Mouse (Mus musculus) kidney, postnatal 0 days (tissue): ENCODE measurements around the gene Cyp2f2. TPM values are rescaled to one million over a fixed set of nuclear protein-coding genes. Genes with fewer than 3 reads are reported as not detected.

Source experiments
- ATAC-seq: fragments of 200-750 bp; cut with Nextera tagmentation; replicated peaks from 2 replicates; pipeline ENCODE4 v1.8.0; 2017; ENCODE audit warnings: low read depth, moderate number of reproducible peaks, moderate TSS enrichment, moderate library complexity; ENCODE audit not compliant: low FRiP score
- DNase-seq: peaks from one replicate; pipeline ENCODE4 v3.0.0-alpha.2; 2016; ENCODE audit warnings: low spot score
- H3K27ac ChIP-seq: fragments of 300-500 bp; sonication (generic); 2 replicates; pipeline ENCODE4 v1.5.1; 2014; ENCODE audit warnings: mild to moderate bottlenecking
- H3K27me3 ChIP-seq: fragments of 300-500 bp; sonication (generic); 2 replicates; pipeline ENCODE4 v1.6.1; 2014; ENCODE audit warnings: low read length, mixed read lengths; ENCODE audit not compliant: insufficient read depth
- H3K36me3 ChIP-seq: fragments of 300-500 bp; sonication (generic); 2 replicates; pipeline ENCODE4 v1.6.1; 2014; ENCODE audit warnings: low read length, mixed read lengths; ENCODE audit not compliant: insufficient read depth
- H3K4me1 ChIP-seq: fragments of 300-500 bp; sonication (generic); replicated peaks from 2 replicates; pipeline ENCODE4 v1.6.1; 2014; ENCODE audit warnings: antibody characterized with exemption, low read length, mixed read lengths; ENCODE audit not compliant: insufficient read depth
- H3K4me2 ChIP-seq: fragments of 300-500 bp; sonication (generic); 2 replicates; pipeline ENCODE4 v1.6.1; 2014; ENCODE audit warnings: mild to moderate bottlenecking, low read length, moderate library complexity, mixed read lengths
- H3K4me3 ChIP-seq: fragments of 300-500 bp; sonication (generic); replicated peaks from 2 replicates; pipeline ENCODE4 v1.5.1; 2014; ENCODE audit warnings: low read depth, low read length
- H3K9ac ChIP-seq: fragments of 300-500 bp; sonication (generic); 2 replicates; pipeline ENCODE4 v1.6.1; 2014; ENCODE audit warnings: low read depth, low read length
- H3K9me3 ChIP-seq: fragments of 300-500 bp; sonication (generic); replicated peaks from 2 replicates; pipeline ENCODE4 v1.6.1; 2016; ENCODE audit warnings: low read length, inconsistent platforms, mixed read lengths
- CTCF ChIP-seq: IDR thresholded peaks from 2 replicates; pipeline ENCODE4 v1.5.1; 2016; ENCODE audit warnings: antibody characterized with exemption, low read depth, mild to moderate bottlenecking, moderate library complexity
- WGBS: fragments of 180-500 bp; shearing (Covaris S2); extraction: QIAGEN DNeasy Blood & Tissue Kit; methylation state at CpG from one replicate; pipeline ENCODE4 v1.1.7; 2014; 5-methylcytosine and 5-hydroxymethylcytosine counted together
- microRNA-seq: library from miRNA; unstranded; fragments of <30 nt; microRNA quantifications from one replicate; pipeline ENCODE4, GENCODE M21; 2016
- polyA plus RNA-seq: library from polyadenylated mRNA; unstranded; fragments of >200 nt; fragmentation: Nextera tagmentation; extraction: Ambion mirVana; gene quantifications from 2 replicates; pipeline ENCODE4 v1.2.1, GENCODE M21; 2015

Cyp2f2 gene
- polyA plus RNA-seq, 1 experiment from 2014 or later = 0.29 TPM

DNA sequence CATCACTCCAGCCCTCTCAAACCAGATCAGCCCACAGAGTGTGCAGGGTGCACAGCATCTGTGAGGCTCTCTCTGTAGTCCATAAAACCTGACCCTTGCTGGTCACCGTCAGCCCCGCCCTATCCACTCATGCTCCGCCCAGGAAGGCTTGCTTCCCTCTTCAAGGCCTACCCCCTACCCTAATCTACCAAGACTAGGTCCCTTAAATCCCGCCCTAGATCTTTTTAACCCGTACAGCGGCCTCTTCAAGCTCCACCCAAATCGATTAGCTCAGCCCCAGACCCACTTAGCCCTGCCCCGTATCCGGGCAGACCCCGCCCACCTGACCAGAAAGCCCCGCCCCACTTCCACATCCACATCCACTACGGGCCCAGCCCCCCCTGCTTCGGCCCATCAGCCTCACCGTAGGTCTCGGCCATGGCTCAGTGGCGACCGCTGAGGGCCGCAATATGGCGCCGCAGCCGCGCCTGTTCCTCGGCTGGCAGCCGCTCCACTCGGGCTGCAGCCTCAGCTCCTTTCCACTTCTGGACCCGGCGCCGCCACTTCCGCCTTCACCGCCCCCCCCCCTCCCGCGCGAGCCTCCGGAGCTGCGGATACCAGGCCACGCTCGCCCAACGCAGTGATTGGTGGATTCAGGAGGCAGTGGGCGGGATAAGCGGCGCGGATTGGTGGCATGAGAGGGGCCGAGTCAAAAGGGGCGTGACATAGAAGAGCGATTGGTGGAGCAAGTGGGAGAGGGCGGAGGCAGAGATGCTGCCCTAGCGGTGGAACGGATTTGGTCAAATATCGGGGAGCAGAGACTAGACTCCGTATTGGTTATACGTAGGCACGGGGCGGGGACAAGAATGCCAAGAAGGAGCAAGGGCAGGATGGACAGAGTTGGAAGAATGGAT, 58.9 kb downstream of the Cyp2f2 start, which contains the start of gene Rab4b:
TSS of gene Rab4b (minus strand) at position 573 of the 893 bp plus-strand sequence.
- peak within 1 kb of the TSS; percentile 64 for H3K4me2 ChIP-seq

GRCm38 (mm10) chr7:27179217-27179918, 59.7 kb downstream of the Cyp2f2 start:
- no peak for TF ChIP-seq CTCF
- peak overlapping the region; percentile 95; the same call in 1 of the 2 replicates for H3K27ac ChIP-seq
- peak overlapping the region; percentile 64 for H3K4me2 ChIP-seq
- DNase-seq (no peak), ATAC-seq (no peak)
- H3K27me3 ChIP-seq = no peaks in the 10 kb centered on the region
- H3K4me3 ChIP-seq = peak overlapping the region; percentile 78
- WGBS = 46% methylated on average over 16 of the region's 16 CpGs
- no peaks in the 10 kb centered on the region for H3K9me3 ChIP-seq
- H3K4me1 ChIP-seq = 0 out of 2 replicates have a peak, but pooled peaks cover 4% of the 10 kb centered on the region
- H3K9ac ChIP-seq = peak overlapping the region; percentile 49; the same call in 1 of the 2 replicates
- no peaks in the 10 kb centered on the region for H3K36me3 ChIP-seq

More for the DNA sequence above, 58.9 kb downstream of the Cyp2f2 start, which contains the start of gene Rab4b:
- Histone ChIP-seq H3K27me3 (no peaks in the 10 kb centered on the region), H3K9me3 (no peaks in the 10 kb centered on the region), H3K4me3 (peak within 1 kb of the TSS; percentile 78), H3K27ac (peak within 1 kb of the TSS; percentile 95), H3K36me3 (no peaks in the 10 kb centered on the region), H3K9ac (peak within 1 kb of the TSS; percentile 71), H3K4me1 (0 out of 2 replicates have a peak, but pooled peaks cover 4% of the 10 kb centered on the region)
- peak; percentile 72 for TF ChIP-seq CTCF
- WGBS = under 1% methylated on average over 53 of the region's 53 CpGs
- peak; percentile 100 for DNase-seq
- peak; percentile 97 for ATAC-seq

DNA sequence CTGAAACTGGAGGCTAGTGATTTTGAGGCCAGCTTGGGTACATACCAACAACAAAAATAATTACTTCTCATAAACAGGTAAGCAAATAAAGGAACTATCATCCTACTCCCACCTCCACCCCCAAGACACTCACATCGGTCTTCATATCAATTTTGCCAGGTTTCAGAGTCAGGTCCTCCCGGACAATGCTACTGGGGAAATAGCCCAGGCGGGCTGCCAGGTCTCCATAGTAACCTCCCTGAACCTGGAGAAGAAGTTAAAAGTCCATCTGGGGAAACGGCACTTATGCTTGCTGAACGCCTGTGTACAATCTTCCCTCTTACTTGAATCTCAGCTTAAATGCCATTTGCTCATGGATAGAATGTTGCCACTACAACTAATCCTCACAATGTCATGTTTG, 60.3 kb downstream of the Cyp2f2 start:
- Histone ChIP-seq H3K4me3 (no peak overlapping the region), H3K9ac (no peak overlapping the region), H3K36me3 (no peaks in the 10 kb centered on the region), H3K4me1 (0 out of 2 replicates have a peak, but pooled peaks cover 4% of the 10 kb centered on the region), H3K27ac (peak overlapping the region; percentile 60; the same call in 1 of the 2 replicates), H3K9me3 (no peaks in the 10 kb centered on the region), H3K27me3 (no peaks in the 10 kb centered on the region), H3K4me2 (no peak overlapping the region)
- 48% methylated on average over 5 of the region's 5 CpGs for WGBS
- no peak for TF ChIP-seq CTCF
- DNase-seq (peak; percentile 45), ATAC-seq (no peak)

GRCm38 (mm10) chr7:27180837-27181695, 61.4 kb downstream of the Cyp2f2 start, which contains the start of the genes Gm21983 and Mia:
Gene Gm21983 (minus strand): TSS chr7:27181086.
Gene Mia (minus strand): TSS chr7:27181157.
- H3K27ac ChIP-seq = peak within 1 kb of the TSS; percentile 60
- DNase-seq (no peak), ATAC-seq (no peak)
- H3K4me2 ChIP-seq = no peak within 1 kb of the TSS
- 0 out of 2 replicates have a peak, but pooled peaks cover 4% of the 10 kb centered on the region for H3K4me1 ChIP-seq
- no peaks in the 10 kb centered on the region for H3K27me3 ChIP-seq
- no peaks in the 10 kb centered on the region for H3K9me3 ChIP-seq
- H3K9ac ChIP-seq = no peak within 1 kb of the TSS
- peaks cover 9% of the 10 kb centered on the region for H3K36me3 ChIP-seq
- H3K4me3 ChIP-seq = no peak within 1 kb of the TSS
- WGBS = 65% methylated on average over 14 of the region's 14 CpGs
- TF ChIP-seq CTCF = no peak

DNA sequence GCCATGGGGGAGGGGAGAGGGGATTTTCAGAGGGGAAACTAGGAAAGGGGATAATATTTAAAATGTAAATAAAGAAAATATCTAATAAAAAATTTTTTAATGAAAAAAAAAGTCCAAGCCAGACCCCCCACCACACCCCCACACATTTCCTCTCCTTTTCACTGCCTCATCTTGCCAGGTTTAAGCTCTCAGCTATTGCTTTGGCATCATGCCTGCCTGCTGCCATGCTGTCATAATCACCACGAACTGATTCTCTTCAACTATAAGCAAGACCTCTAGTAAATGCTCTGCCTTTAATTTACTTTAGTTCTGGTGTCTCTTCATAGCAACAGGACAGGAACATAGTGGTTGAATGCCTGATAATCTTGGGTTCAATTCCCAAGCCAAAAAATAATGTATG, 62.8 kb downstream of the Cyp2f2 start:
- H3K4me2 ChIP-seq = no peak overlapping the region
- no peak for TF ChIP-seq CTCF
- H3K4me3 ChIP-seq = no peak overlapping the region
- H3K9ac ChIP-seq = no peak overlapping the region
- no peaks in the 10 kb centered on the region for H3K9me3 ChIP-seq
- H3K27me3 ChIP-seq = no peaks in the 10 kb centered on the region
- ATAC-seq (no peak), DNase-seq (no peak)
- H3K27ac ChIP-seq = no peak overlapping the region
- 82% methylated on average over 1 of the region's 1 CpGs for WGBS
- H3K4me1 ChIP-seq = 0 out of 2 replicates have a peak, but pooled peaks cover 4% of the 10 kb centered on the region
- peaks cover 22% of the 10 kb centered on the region for H3K36me3 ChIP-seq

Small RNA genes lying within 50 kb of the gene (microRNA-seq; reads per million reads assigned to microRNA genes)
- not detected for gene Mir3101

Other genes starting within 250 kb of the Cyp2f2 start
- not detected in 2 replicates for gene Cyp2a22, start 180.5 kb upstream of the Cyp2f2 start, polyA plus RNA-seq
- gene Cyp2a12, start 90.8 kb upstream of the Cyp2f2 start, polyA plus RNA-seq = not detected in 2 replicates
- not detected in 2 replicates for gene Cyp2t4, start 33.8 kb downstream of the Cyp2f2 start, polyA plus RNA-seq
- 64.4 and 65.4 TPM in 2 replicates for gene Egln2, start 46.9 kb downstream of the Cyp2f2 start, polyA plus RNA-seq
- gene Rab4b, start 59.0 kb downstream of the Cyp2f2 start, polyA plus RNA-seq = 74.0 and 75.0 TPM in 2 replicates
- 0.30 and 0.54 TPM in 2 replicates for gene Gm21983, start 61.2 kb downstream of the Cyp2f2 start, polyA plus RNA-seq
- gene Mia, start 61.2 kb downstream of the Cyp2f2 start, polyA plus RNA-seq = 17.6 and 23.5 TPM in 2 replicates
- 2.2 and 3.1 TPM in 2 replicates for gene BC024978, start 75.9 kb downstream of the Cyp2f2 start, polyA plus RNA-seq
- gene Snrpa, start 76.4 kb downstream of the Cyp2f2 start, polyA plus RNA-seq = 160 and 174 TPM in 2 replicates
- 3.4 and 3.6 TPM in 2 replicates for gene Itpkc, start 108.8 kb downstream of the Cyp2f2 start, polyA plus RNA-seq
- gene Coq8b, start 113.1 kb downstream of the Cyp2f2 start, polyA plus RNA-seq = 20.8 and 22.0 TPM in 2 replicates
- gene Numbl, start 138.5 kb downstream of the Cyp2f2 start, polyA plus RNA-seq = 12.6 and 13.0 TPM in 2 replicates
- 41.7 and 43.8 TPM in 2 replicates for gene Ltbp4, start 217.8 kb downstream of the Cyp2f2 start, polyA plus RNA-seq
- 34.1 and 40.2 TPM in 2 replicates for gene Shkbp1, start 236.1 kb downstream of the Cyp2f2 start, polyA plus RNA-seq
- gene Gm20479, start 237.5 kb downstream of the Cyp2f2 start, polyA plus RNA-seq = 0.57 TPM in 1 of 2 replicates, not detected in the other